ENCODE assay signal across 12 mouse cellular contexts in genomic region chr15:67983253-67983652, GRCm38 (mm10).
A peak's percentile ranks its signal among the peaks of the same experiment; 100 is the strongest.
DNase-seq lines count a peak whose midpoint lies in the region; ATAC-seq and TF ChIP-seq lines count a peak whose summit lies in the region.
"Had no signal": no experiment of that assay in that cellular context is flagged by ENCODE, and none has a peak within 500 bp of the region (broad histone marks: within the 10 kb centered on the region; RNA-seq: fewer than 3 reads in every experiment).

No protein-coding gene starts in this region.

- no peak overlapping the region for H3K9ac ChIP-seq in liver, postnatal 0 days (replicated peaks)
- H3K9ac ChIP-seq: heart, embryonic 15.5 days; liver, embryonic 15.5 days had no signal

- H3K9me3 ChIP-seq in liver, postnatal 0 days (ENCODE audit: low read length): no peaks in the 10 kb centered on the region
- H3K9me3 ChIP-seq in embryonic facial prominence, embryonic 10.5 days: no peaks in the 10 kb centered on the region
- H3K9me3 ChIP-seq: heart, embryonic 15.5 days; liver, embryonic 15.5 days had no signal

- no peak overlapping the region for H3K27ac ChIP-seq in liver, postnatal 0 days (ENCODE audit: low read depth)
- H3K27ac ChIP-seq in embryonic facial prominence, embryonic 10.5 days (replicated peaks): no peak overlapping the region
- H3K27ac ChIP-seq: heart, embryonic 15.5 days; liver, embryonic 15.5 days had no signal

- DNase-seq in cerebellum, postnatal 10 days: peak; percentile 32 to 56
- no peak for DNase-seq in cerebellum, adult 11 months
- no peak for DNase-seq in liver, postnatal 0 days
- no peak for DNase-seq in liver
- DNase-seq in NIH3T3 (ENCODE audit: low read depth): peak; percentile 13
- DNase-seq in lung, postnatal 36 days: peak; percentile 18
- no peak for DNase-seq in ovary, postnatal 36 days (ENCODE audit: low spot score)
- no peak for DNase-seq in embryonic facial prominence, embryonic 10.5 days (ENCODE audit: low spot score)
- DNase-seq: cerebellum, postnatal 36 days had no signal

- ATAC-seq in liver, postnatal 0 days: no peak
- ATAC-seq: forebrain, embryonic 16.5 days had no signal

- no peaks in the 10 kb centered on the region for H3K36me3 ChIP-seq in liver, postnatal 0 days (replicated peaks; ENCODE audit: insufficient read depth, low read length)
- H3K36me3 ChIP-seq in embryonic facial prominence, embryonic 10.5 days (replicated peaks): no peaks in the 10 kb centered on the region
- H3K36me3 ChIP-seq: heart, embryonic 15.5 days; liver, embryonic 15.5 days had no signal

- H3K4me2 ChIP-seq in liver, postnatal 0 days (ENCODE audit: low read depth, low read length): no peak overlapping the region
- H3K4me2 ChIP-seq: heart, embryonic 15.5 days; liver, embryonic 15.5 days had no signal

- no peak overlapping the region for H3K4me3 ChIP-seq in liver, postnatal 0 days (ENCODE audit: low read depth, low read length)
- H3K4me3 ChIP-seq in embryonic facial prominence, embryonic 10.5 days: no peak overlapping the region
- H3K4me3 ChIP-seq: heart, embryonic 15.5 days; liver, embryonic 15.5 days had no signal

- 21% methylated on average over 1 of the region's 1 CpGs for WGBS in liver, postnatal 0 days (ENCODE audit: insufficient replicate concordance)
- WGBS in embryonic facial prominence, embryonic 10.5 days: 20% methylated on average over 1 of the region's 1 CpGs

- H3K27me3 ChIP-seq in liver, postnatal 0 days (ENCODE audit: insufficient read depth, low read length): no peaks in the 10 kb centered on the region
- H3K27me3 ChIP-seq in embryonic facial prominence, embryonic 10.5 days (replicated peaks; ENCODE audit: low read depth, poor library complexity, severe bottlenecking): no peaks in the 10 kb centered on the region
- H3K27me3 ChIP-seq: heart, embryonic 15.5 days; liver, embryonic 15.5 days had no signal

- H3K4me1 ChIP-seq in liver, postnatal 0 days (ENCODE audit: insufficient read depth): no peaks in the 10 kb centered on the region
- H3K4me1 ChIP-seq in embryonic facial prominence, embryonic 10.5 days: no peaks in the 10 kb centered on the region
- H3K4me1 ChIP-seq: heart, embryonic 15.5 days; liver, embryonic 15.5 days had no signal

- TF ChIP-seq EP300 in liver, postnatal 0 days (IDR thresholded peaks at IDR 0.05; ENCODE audit: low read depth): no peak

- TF ChIP-seq CTCF in liver, postnatal 0 days (IDR thresholded peaks at IDR 0.05; ENCODE audit: low read depth): peak; percentile 40

Comparison
In these comparisons a context has a peak if more than half of its experiments do, and no peak if none do; other contexts are left out.
1. DNase-seq: peak in cerebellum, postnatal 10 days (2 of 2), NIH3T3 (single experiment) and lung, postnatal 36 days (single experiment); none in cerebellum, adult 11 months (single experiment), liver, postnatal 0 days (single experiment), liver (single experiment), ovary, postnatal 36 days (single experiment) and embryonic facial prominence, embryonic 10.5 days (single experiment).